Mouse (Mus musculus) intestine, embryonic 14.5 days (tissue): ENCODE results near the gene Mthfr. TPM values are rescaled to one million over a fixed set of nuclear protein-coding genes. Genes with fewer than 3 reads are reported as not detected.
A peak's percentile ranks its signal among the peaks of the same experiment; 100 is the strongest.

Source experiments
- ATAC-seq: fragments of 200-750 bp; cut with Nextera tagmentation; replicated peaks from 2 replicates; pipeline ENCODE4 v1.8.0; 2017; ENCODE audit warnings: low read depth, moderate number of reproducible peaks, moderate TSS enrichment, moderate library complexity; ENCODE audit not compliant: low FRiP score, low TSS enrichment
- DNase-seq: peaks from one replicate; pipeline ENCODE4 v3.0.0-alpha.2; 2018; ENCODE audit warnings: low spot score
- H3K27ac ChIP-seq: fragments of 300-500 bp; sonication (generic); 2 replicates; pipeline ENCODE4 v1.5.1; 2014; ENCODE audit warnings: low read depth, mild to moderate bottlenecking, control low read depth
- H3K27me3 ChIP-seq: fragments of 300-500 bp; sonication (generic); replicated peaks from 2 replicates; pipeline ENCODE4 v1.6.1; 2014; ENCODE audit warnings: low read length, control low read depth; ENCODE audit not compliant: control insufficient read depth, insufficient read depth
- H3K36me3 ChIP-seq: fragments of 300-500 bp; sonication (generic); 2 replicates; pipeline ENCODE4 v1.6.1; 2014; ENCODE audit warnings: low read length, control low read depth; ENCODE audit not compliant: control insufficient read depth, insufficient read depth
- H3K4me1 ChIP-seq: fragments of 300-500 bp; sonication (generic); replicated peaks from 2 replicates; pipeline ENCODE4 v1.6.1; 2014; ENCODE audit warnings: low read length, control low read depth, mixed read lengths; ENCODE audit not compliant: control insufficient read depth, insufficient read depth
- H3K4me2 ChIP-seq: fragments of 300-500 bp; sonication (generic); 2 replicates; pipeline ENCODE4 v1.6.1; 2014; ENCODE audit warnings: low read length
- H3K4me3 ChIP-seq: fragments of 300-500 bp; sonication (generic); 2 replicates; pipeline ENCODE4 v1.5.1; 2014; ENCODE audit warnings: low read depth, low read length, control low read depth, mixed read lengths
- H3K9ac ChIP-seq: fragments of 300-500 bp; sonication (generic); 2 replicates; pipeline ENCODE4 v1.6.1; 2014; ENCODE audit warnings: mild to moderate bottlenecking, low read length
- H3K9me3 ChIP-seq: fragments of 300-500 bp; sonication (generic); 2 replicates; pipeline ENCODE4 v1.6.1; 2016; ENCODE audit warnings: low read length, control low read depth; ENCODE audit not compliant: control insufficient read depth
- WGBS: fragments of 180-500 bp; shearing (Covaris S2); extraction: QIAGEN DNeasy Blood & Tissue Kit; methylation state at CpG from one replicate; pipeline ENCODE4 v1.1.7; 2014; 5-methylcytosine and 5-hydroxymethylcytosine counted together
- polyA plus RNA-seq: library from polyadenylated mRNA; unstranded; fragments of >200 nt; fragmentation: Nextera tagmentation; extraction: Ambion mirVana; gene quantifications from 2 replicates; pipeline ENCODE4 v1.2.1, GENCODE M21; 2014

Mthfr gene
- polyA plus RNA-seq, 1 experiment from 2014 or later, result 18.4 TPM

- DNase-seq, result no peak
- H3K9me3 ChIP-seq, result no peaks in the 10 kb centered on the region
- H3K36me3 ChIP-seq, result peaks cover 28% of the 10 kb centered on the region
- H3K27ac ChIP-seq, result no peak overlapping the region
- 86% methylated on average over 7 of the region's 7 CpGs for WGBS
- H3K4me2 ChIP-seq, result no peak overlapping the region
- H3K9ac ChIP-seq, result no peak overlapping the region
- H3K4me3 ChIP-seq, result no peak overlapping the region
- H3K4me1 ChIP-seq, result peaks cover 6% of the 10 kb centered on the region; the same call in 1 of the 2 replicates
- ATAC-seq, result no peak
- no peaks in the 10 kb centered on the region for H3K27me3 ChIP-seq
These were observed 4.9 kb upstream of the Mthfr start for GRCm38 (mm10) chr4:148033858-148034410.

- Histone ChIP-seq H3K27me3 (no peaks in the 10 kb centered on the region), H3K9me3 (no peaks in the 10 kb centered on the region), H3K4me1 (peaks cover 12% of the 10 kb centered on the region), H3K9ac (no peak overlapping the region), H3K4me2 (no peak overlapping the region), H3K4me3 (no peak overlapping the region), H3K27ac (no peak overlapping the region), H3K36me3 (peaks cover 21% of the 10 kb centered on the region; the same call in 1 of the 2 replicates)
- ATAC-seq, result no peak
- WGBS, result 89% methylated on average over 3 of the region's 3 CpGs
- DNase-seq, result no peak
These were observed 3.4 kb upstream of the Mthfr start for GRCm38 (mm10) chr4:148035440-148035839.

- H3K4me1 ChIP-seq, result peaks cover 26% of the 10 kb centered on the region
- peak overlapping the region; percentile 63 for H3K4me3 ChIP-seq
- H3K36me3 ChIP-seq, result 0 out of 2 replicates have a peak, but pooled peaks cover 16% of the 10 kb centered on the region
- H3K4me2 ChIP-seq, result peak overlapping the region; percentile 90
- peak overlapping the region; percentile 74 for H3K27ac ChIP-seq
- DNase-seq (no peak), ATAC-seq (no peak)
- 8% methylated on average over 26 of the region's 26 CpGs for WGBS
- H3K9me3 ChIP-seq, result no peaks in the 10 kb centered on the region
- no peaks in the 10 kb centered on the region for H3K27me3 ChIP-seq
- H3K9ac ChIP-seq, result peak overlapping the region; percentile 61
These were observed 738 bp upstream of the Mthfr start for GRCm38 (mm10) chr4:148038079-148038599.

- no peaks in the 10 kb centered on the region for H3K27me3 ChIP-seq
- peaks cover 26% of the 10 kb centered on the region for H3K4me1 ChIP-seq
- H3K9me3 ChIP-seq, result no peaks in the 10 kb centered on the region
- 0 out of 2 replicates have a peak overlapping the region, but pooled peaks have one; percentile 23 for H3K27ac ChIP-seq
- whole genome bisulfite sequencing, result 20% methylated on average over 19 of the region's 19 CpGs
- H3K4me3 ChIP-seq, result peak overlapping the region; percentile 63
- DNase-seq (no peak), ATAC-seq (no peak)
- peak overlapping the region; percentile 90 for H3K4me2 ChIP-seq
- peaks cover 16% of the 10 kb centered on the region for H3K36me3 ChIP-seq
- H3K9ac ChIP-seq, result peak overlapping the region; percentile 52
These were observed 564 bp downstream of the Mthfr start for GRCm38 (mm10) chr4:148039254-148040028.

- Histone ChIP-seq H3K36me3 (peaks cover 17% of the 10 kb centered on the region), H3K9ac (peak overlapping the region; percentile 29; the same call in 1 of the 2 replicates), H3K4me1 (peaks cover 26% of the 10 kb centered on the region), H3K27me3 (no peaks in the 10 kb centered on the region), H3K27ac (peak overlapping the region; percentile 65), H3K4me2 (peak overlapping the region; percentile 90), H3K9me3 (no peaks in the 10 kb centered on the region), H3K4me3 (peak overlapping the region; percentile 63)
- no peak for ATAC-seq
- DNase-seq, result no peak
- 71% methylated on average over 15 of the region's 15 CpGs for WGBS
These were observed 1.4 kb downstream of the Mthfr start for GRCm38 (mm10) chr4:148040029-148040830.

- no peaks in the 10 kb centered on the region for H3K27me3 ChIP-seq
- peak overlapping the region; percentile 46 for H3K4me3 ChIP-seq
- peaks cover 26% of the 10 kb centered on the region for H3K4me1 ChIP-seq
- no peaks in the 10 kb centered on the region for H3K9me3 ChIP-seq
- H3K9ac ChIP-seq, result peak overlapping the region; percentile 29
- peak overlapping the region; percentile 65 for H3K27ac ChIP-seq
- ATAC-seq (peak; percentile 36), DNase-seq (peak; percentile 74)
- 1% methylated on average over 19 of the region's 19 CpGs for WGBS
- H3K36me3 ChIP-seq, result peaks cover 26% of the 10 kb centered on the region
- peak overlapping the region; percentile 90 for H3K4me2 ChIP-seq
These were observed 2.2 kb downstream of the Mthfr start for GRCm38 (mm10) chr4:148040933-148041610.

- no peak for ATAC-seq
- Histone ChIP-seq H3K4me3 (peak overlapping the region; percentile 46), H3K9me3 (no peaks in the 10 kb centered on the region), H3K9ac (peak overlapping the region; percentile 37; the same call in 1 of the 2 replicates), H3K27me3 (no peaks in the 10 kb centered on the region), H3K4me2 (peak overlapping the region; percentile 90), H3K4me1 (peaks cover 26% of the 10 kb centered on the region), H3K27ac (peak overlapping the region; percentile 65; the same call in 1 of the 2 replicates), H3K36me3 (peaks cover 32% of the 10 kb centered on the region)
- WGBS, result 3% methylated on average over 16 of the region's 16 CpGs
- DNase-seq, result peak; percentile 60
These were observed 2.8 kb downstream of the Mthfr start for GRCm38 (mm10) chr4:148041611-148042191.
